Mouse (Mus musculus): ENCODE results near the gene Rere. TPM values are rescaled to one million over a fixed set of nuclear protein-coding genes. Genes with fewer than 3 reads are reported as not detected.

Gene Rere
- polyA plus RNA-seq, 1 experiment from 2014 or later: 57.2 TPM

GRCm38 (mm10) chr4:150403941-150404340 is 122.5 kb downstream of the Rere start:
- Histone ChIP-seq H3K4me2 (replicated peaks) (no peak overlapping the region), H3K27me3 (replicated peaks) (no peaks in the 10 kb centered on the region), H3K4me1 (peaks cover 43% of the 10 kb centered on the region), H3K27ac (no peak overlapping the region), H3K36me3 (peaks cover 13% of the 10 kb centered on the region; the same call in 1 of the 2 replicates), H3K4me3 (no peak overlapping the region), H3K9me3 (no peaks in the 10 kb centered on the region), H3K9ac (no peak overlapping the region)
- ATAC-seq (ENCODE audit: low FRiP score, low read depth): no peak
- 57% methylated on average over 11 of the region's 11 CpGs for WGBS

GRCm38 (mm10) chr4:150404583-150404982 is 123.1 kb downstream of the Rere start:
- Histone ChIP-seq H3K4me1 (peaks cover 39% of the 10 kb centered on the region), H3K36me3 (peaks cover 13% of the 10 kb centered on the region; the same call in 1 of the 2 replicates), H3K4me2 (replicated peaks) (no peak overlapping the region), H3K9ac (no peak overlapping the region), H3K27ac (no peak overlapping the region), H3K9me3 (no peaks in the 10 kb centered on the region), H3K27me3 (replicated peaks) (no peaks in the 10 kb centered on the region), H3K4me3 (no peak overlapping the region)
- no peak for ATAC-seq (ENCODE audit: low FRiP score, low read depth)
- WGBS: 45% methylated on average over 6 of the region's 6 CpGs

- Histone ChIP-seq H3K27me3 (replicated peaks) (no peaks in the 10 kb centered on the region), H3K4me1 (peaks cover 36% of the 10 kb centered on the region), H3K9me3 (no peaks in the 10 kb centered on the region), H3K4me3 (no peak overlapping the region), H3K27ac (no peak overlapping the region), H3K36me3 (peaks cover 15% of the 10 kb centered on the region; the same call in 1 of the 2 replicates), H3K9ac (no peak overlapping the region), H3K4me2 (replicated peaks) (no peak overlapping the region)
- ATAC-seq (ENCODE audit: low FRiP score, low read depth): no peak
- 72% methylated on average over 5 of the region's 5 CpGs for WGBS
Measured at GRCm38 (mm10) chr4:150405786-150406185, 124.3 kb downstream of the Rere start.

GRCm38 (mm10) chr4:150406320-150406719 is 124.9 kb downstream of the Rere start:
- ATAC-seq (ENCODE audit: low FRiP score, low read depth): no peak
- Histone ChIP-seq H3K9ac (no peak overlapping the region), H3K4me1 (peaks cover 33% of the 10 kb centered on the region), H3K4me2 (replicated peaks) (no peak overlapping the region), H3K27me3 (replicated peaks) (no peaks in the 10 kb centered on the region), H3K4me3 (no peak overlapping the region), H3K27ac (no peak overlapping the region), H3K36me3 (peaks cover 16% of the 10 kb centered on the region; the same call in 1 of the 2 replicates), H3K9me3 (no peaks in the 10 kb centered on the region)
- 71% methylated on average over 21 of the region's 21 CpGs for WGBS

GRCm38 (mm10) chr4:150406821-150407220 is 125.4 kb downstream of the Rere start:
- Histone ChIP-seq H3K4me1 (peaks cover 29% of the 10 kb centered on the region), H3K27ac (no peak overlapping the region), H3K4me3 (no peak overlapping the region), H3K9me3 (no peaks in the 10 kb centered on the region), H3K27me3 (replicated peaks) (no peaks in the 10 kb centered on the region), H3K9ac (no peak overlapping the region), H3K4me2 (replicated peaks) (no peak overlapping the region), H3K36me3 (peaks cover 16% of the 10 kb centered on the region; the same call in 1 of the 2 replicates)
- WGBS: 90% methylated on average over 6 of the region's 6 CpGs
- no peak for ATAC-seq (ENCODE audit: low FRiP score, low read depth)

- H3K4me2 ChIP-seq (replicated peaks): no peak overlapping the region
- H3K36me3 ChIP-seq: peaks cover 9% of the 10 kb centered on the region
- no peak overlapping the region for H3K4me3 ChIP-seq
- H3K27ac ChIP-seq: no peak overlapping the region
- 82% methylated on average over 5 of the region's 5 CpGs for WGBS
- H3K27me3 ChIP-seq (replicated peaks): no peaks in the 10 kb centered on the region
- H3K9ac ChIP-seq: no peak overlapping the region
- no peaks in the 10 kb centered on the region for H3K9me3 ChIP-seq
- H3K4me1 ChIP-seq: 0 out of 2 replicates have a peak, but pooled peaks cover 2% of the 10 kb centered on the region
- no peak for ATAC-seq (ENCODE audit: low FRiP score, low read depth)
Measured at GRCm38 (mm10) chr4:150414296-150414695, 132.8 kb downstream of the Rere start.

- no peak overlapping the region for H3K9ac ChIP-seq
- no peak overlapping the region for H3K4me3 ChIP-seq
- WGBS: 100% methylated on average over 1 of the region's 1 CpGs
- peaks cover 9% of the 10 kb centered on the region for H3K36me3 ChIP-seq
- H3K4me2 ChIP-seq (replicated peaks): no peak overlapping the region
- H3K4me1 ChIP-seq: 0 out of 2 replicates have a peak, but pooled peaks cover 6% of the 10 kb centered on the region
- ATAC-seq (ENCODE audit: low FRiP score, low read depth): no peak
- no peaks in the 10 kb centered on the region for H3K9me3 ChIP-seq
- H3K27me3 ChIP-seq (replicated peaks): no peaks in the 10 kb centered on the region
- H3K27ac ChIP-seq: no peak overlapping the region
Measured at GRCm38 (mm10) chr4:150414759-150415158, 133.3 kb downstream of the Rere start.

- no peak for ATAC-seq (ENCODE audit: low FRiP score, low read depth)
- H3K27me3 ChIP-seq (replicated peaks): no peaks in the 10 kb centered on the region
- H3K4me3 ChIP-seq: no peak overlapping the region
- H3K36me3 ChIP-seq: peaks cover 10% of the 10 kb centered on the region
- 88% methylated on average over 10 of the region's 10 CpGs for WGBS
- no peak overlapping the region for H3K27ac ChIP-seq
- no peaks in the 10 kb centered on the region for H3K9me3 ChIP-seq
- no peak overlapping the region for H3K4me2 ChIP-seq (replicated peaks)
- no peak overlapping the region for H3K9ac ChIP-seq
- 0 out of 2 replicates have a peak, but pooled peaks cover 8% of the 10 kb centered on the region for H3K4me1 ChIP-seq
Measured at GRCm38 (mm10) chr4:150415227-150415969, 134.0 kb downstream of the Rere start.

- H3K4me2 ChIP-seq (replicated peaks): no peak overlapping the region
- H3K9me3 ChIP-seq: no peaks in the 10 kb centered on the region
- H3K27ac ChIP-seq: no peak overlapping the region
- 87% methylated on average over 10 of the region's 10 CpGs for WGBS
- H3K27me3 ChIP-seq (replicated peaks): no peaks in the 10 kb centered on the region
- no peak overlapping the region for H3K4me3 ChIP-seq
- no peak overlapping the region for H3K9ac ChIP-seq
- ATAC-seq (ENCODE audit: low FRiP score, low read depth): no peak
- peaks cover 14% of the 10 kb centered on the region for H3K4me1 ChIP-seq
- H3K36me3 ChIP-seq: peaks cover 13% of the 10 kb centered on the region; the same call in 1 of the 2 replicates
Measured at GRCm38 (mm10) chr4:150420576-150421263, 139.3 kb downstream of the Rere start.

GRCm38 (mm10) chr4:150426098-150426879 is 144.8 kb downstream of the Rere start:
- Histone ChIP-seq H3K4me2 (replicated peaks) (peak overlapping the region; percentile 18; the same call in 1 of the 2 replicates), H3K9me3 (no peaks in the 10 kb centered on the region), H3K9ac (peak overlapping the region; percentile 14; the same call in 1 of the 2 replicates), H3K27ac (peak overlapping the region; percentile 38), H3K4me1 (peaks cover 33% of the 10 kb centered on the region), H3K4me3 (no peak overlapping the region), H3K27me3 (replicated peaks) (no peaks in the 10 kb centered on the region), H3K36me3 (peaks cover 10% of the 10 kb centered on the region; the same call in 1 of the 2 replicates)
- WGBS: 43% methylated on average over 8 of the region's 8 CpGs
- ATAC-seq (ENCODE audit: low FRiP score, low read depth): peak; percentile 17; the same call in 1 of the 2 replicates

GRCm38 (mm10) chr4:150426880-150427476 is 145.5 kb downstream of the Rere start:
- Histone ChIP-seq H3K9me3 (no peaks in the 10 kb centered on the region), H3K27ac (peak overlapping the region; percentile 38), H3K9ac (peak overlapping the region; percentile 14; the same call in 1 of the 2 replicates), H3K4me2 (replicated peaks) (peak overlapping the region; percentile 18; the same call in 1 of the 2 replicates), H3K4me3 (no peak overlapping the region), H3K27me3 (replicated peaks) (no peaks in the 10 kb centered on the region), H3K4me1 (peaks cover 33% of the 10 kb centered on the region), H3K36me3 (peaks cover 10% of the 10 kb centered on the region; the same call in 1 of the 2 replicates)
- ATAC-seq (ENCODE audit: low FRiP score, low read depth): peak; percentile 44; the same call in 1 of the 2 replicates
- 24% methylated on average over 5 of the region's 5 CpGs for WGBS

Data from neural tube, embryonic 12.5 days (tissue).